Mouse (Mus musculus): ENCODE results near the gene Usf1. TPM values are rescaled to one million over a fixed set of nuclear protein-coding genes. Genes with fewer than 3 reads are reported as not detected.

Usf1 gene
- polyA plus RNA-seq, 1 experiment: 98.8 TPM

GRCm38 (mm10) chr1:171384361-171384760, 26.8 kb upstream of the Usf1 start:
- no peak overlapping the region for H3K27ac ChIP-seq (ENCODE audit: insufficient read depth, low read depth, low read length)
- TF ChIP-seq POLR2A (IDR thresholded peaks at IDR 0.05; ENCODE audit: borderline replicate concordance, low read depth, low read length) (no peak), CTCF (IDR thresholded peaks at IDR 0.05; ENCODE audit: low read depth, low read length) (no peak)
- no peak overlapping the region for H3K4me3 ChIP-seq (ENCODE audit: insufficient read depth, low read length)
- H3K4me1 ChIP-seq (ENCODE audit: control insufficient read depth, insufficient read depth, low read length): peaks cover 32% of the 10 kb centered on the region

- peaks cover 27% of the 10 kb centered on the region for H3K4me1 ChIP-seq (ENCODE audit: control insufficient read depth, insufficient read depth, low read length)
- H3K27ac ChIP-seq (ENCODE audit: insufficient read depth, low read depth, low read length): no peak overlapping the region
- TF ChIP-seq POLR2A (IDR thresholded peaks at IDR 0.05; ENCODE audit: borderline replicate concordance, low read depth, low read length) (no peak), CTCF (IDR thresholded peaks at IDR 0.05; ENCODE audit: low read depth, low read length) (no peak)
- no peak overlapping the region for H3K4me3 ChIP-seq (ENCODE audit: insufficient read depth, low read length)
Measured at GRCm38 (mm10) chr1:171385171-171385570, 25.9 kb upstream of the Usf1 start.

GRCm38 (mm10) chr1:171387099-171387498, 24.0 kb upstream of the Usf1 start:
- H3K4me1 ChIP-seq (ENCODE audit: control insufficient read depth, insufficient read depth, low read length): peaks cover 32% of the 10 kb centered on the region
- no peak overlapping the region for H3K4me3 ChIP-seq (ENCODE audit: insufficient read depth, low read length)
- TF ChIP-seq POLR2A (IDR thresholded peaks at IDR 0.05; ENCODE audit: borderline replicate concordance, low read depth, low read length): no peak
- peak; percentile 54 for TF ChIP-seq CTCF (IDR thresholded peaks at IDR 0.05; ENCODE audit: low read depth, low read length)
- no peak overlapping the region for H3K27ac ChIP-seq (ENCODE audit: insufficient read depth, low read depth, low read length)

GRCm38 (mm10) chr1:171388376-171389102, 22.6 kb upstream of the Usf1 start, which contains the start of gene Arhgap30:
Gene Arhgap30, plus strand, starts transcription at chr1:171388954.
- peak within 1 kb of the TSS; percentile 96 for H3K27ac ChIP-seq (ENCODE audit: insufficient read depth, low read depth, low read length)
- peaks cover 32% of the 10 kb centered on the region for H3K4me1 ChIP-seq (ENCODE audit: control insufficient read depth, insufficient read depth, low read length)
- H3K4me3 ChIP-seq (ENCODE audit: insufficient read depth, low read length): peak within 1 kb of the TSS; percentile 85
- TF ChIP-seq CTCF (IDR thresholded peaks at IDR 0.05; ENCODE audit: low read depth, low read length) (no peak), POLR2A (IDR thresholded peaks at IDR 0.05; ENCODE audit: borderline replicate concordance, low read depth, low read length) (no peak)

- Histone ChIP-seq H3K27ac (ENCODE audit: insufficient read depth, low read depth, low read length) (peak overlapping the region; percentile 96), H3K4me1 (ENCODE audit: control insufficient read depth, insufficient read depth, low read length) (peaks cover 38% of the 10 kb centered on the region), H3K4me3 (ENCODE audit: insufficient read depth, low read length) (peak overlapping the region; percentile 85)
- TF ChIP-seq CTCF (IDR thresholded peaks at IDR 0.05; ENCODE audit: low read depth, low read length): no peak
- TF ChIP-seq POLR2A (IDR thresholded peaks at IDR 0.05; ENCODE audit: borderline replicate concordance, low read depth, low read length): no peak
Measured at GRCm38 (mm10) chr1:171390101-171390500, 21.0 kb upstream of the Usf1 start.

- Histone ChIP-seq H3K4me1 (ENCODE audit: control insufficient read depth, insufficient read depth, low read length) (peaks cover 10% of the 10 kb centered on the region), H3K4me3 (ENCODE audit: insufficient read depth, low read length) (no peak overlapping the region), H3K27ac (ENCODE audit: insufficient read depth, low read depth, low read length) (no peak overlapping the region)
- TF ChIP-seq CTCF (IDR thresholded peaks at IDR 0.05; ENCODE audit: low read depth, low read length) (no peak), POLR2A (IDR thresholded peaks at IDR 0.05; ENCODE audit: borderline replicate concordance, low read depth, low read length) (no peak)
Measured at GRCm38 (mm10) chr1:171401821-171402220, 9.3 kb upstream of the Usf1 start.

- Histone ChIP-seq H3K4me1 (ENCODE audit: control insufficient read depth, insufficient read depth, low read length) (peaks cover 5% of the 10 kb centered on the region), H3K4me3 (ENCODE audit: insufficient read depth, low read length) (no peak overlapping the region), H3K27ac (ENCODE audit: insufficient read depth, low read depth, low read length) (no peak overlapping the region)
- TF ChIP-seq POLR2A (IDR thresholded peaks at IDR 0.05; ENCODE audit: borderline replicate concordance, low read depth, low read length): no peak
- no peak for TF ChIP-seq CTCF (IDR thresholded peaks at IDR 0.05; ENCODE audit: low read depth, low read length)
Measured at GRCm38 (mm10) chr1:171402991-171403390, 8.1 kb upstream of the Usf1 start.

GRCm38 (mm10) chr1:171407263-171407662, 3.9 kb upstream of the Usf1 start:
- H3K4me3 ChIP-seq (ENCODE audit: insufficient read depth, low read length): no peak overlapping the region
- TF ChIP-seq CTCF (IDR thresholded peaks at IDR 0.05; ENCODE audit: low read depth, low read length) (no peak), POLR2A (IDR thresholded peaks at IDR 0.05; ENCODE audit: borderline replicate concordance, low read depth, low read length) (no peak)

GRCm38 (mm10) chr1:171410231-171410630, 882 bp upstream of the Usf1 start:
- peaks cover 24% of the 10 kb centered on the region for H3K4me1 ChIP-seq (ENCODE audit: control insufficient read depth, insufficient read depth, low read length)
- H3K27ac ChIP-seq (ENCODE audit: insufficient read depth, low read depth, low read length): peak overlapping the region; percentile 89

More at GRCm38 (mm10) chr1:171407263-171407662, 3.9 kb upstream of the Usf1 start:
- Histone ChIP-seq H3K4me1 (ENCODE audit: control insufficient read depth, insufficient read depth, low read length) (peaks cover 17% of the 10 kb centered on the region), H3K27ac (ENCODE audit: insufficient read depth, low read depth, low read length) (no peak overlapping the region)

GRCm38 (mm10) chr1:171411492-171411941, 404 bp downstream of the Usf1 start:
- peak overlapping the region; percentile 89 for H3K27ac ChIP-seq (ENCODE audit: insufficient read depth, low read depth, low read length)
- H3K4me1 ChIP-seq (ENCODE audit: control insufficient read depth, insufficient read depth, low read length): peaks cover 24% of the 10 kb centered on the region
- H3K4me3 ChIP-seq (ENCODE audit: insufficient read depth, low read length): peak overlapping the region; percentile 71
- no peak for TF ChIP-seq POLR2A (IDR thresholded peaks at IDR 0.05; ENCODE audit: borderline replicate concordance, low read depth, low read length)

More at GRCm38 (mm10) chr1:171410231-171410630, 882 bp upstream of the Usf1 start:
- H3K4me3 ChIP-seq (ENCODE audit: insufficient read depth, low read length): no peak overlapping the region
- no peak for TF ChIP-seq CTCF (IDR thresholded peaks at IDR 0.05; ENCODE audit: low read depth, low read length)
- TF ChIP-seq POLR2A (IDR thresholded peaks at IDR 0.05; ENCODE audit: borderline replicate concordance, low read depth, low read length): no peak
